Mouse (Mus musculus): ENCODE measurements around the gene Wdfy3. TPM values are rescaled to one million over a fixed set of nuclear protein-coding genes. Genes with fewer than 3 reads are reported as not detected.

The Wdfy3 gene
- polyA plus RNA-seq, 2 experiments, result 3.8 to 5.0 TPM

DNA sequence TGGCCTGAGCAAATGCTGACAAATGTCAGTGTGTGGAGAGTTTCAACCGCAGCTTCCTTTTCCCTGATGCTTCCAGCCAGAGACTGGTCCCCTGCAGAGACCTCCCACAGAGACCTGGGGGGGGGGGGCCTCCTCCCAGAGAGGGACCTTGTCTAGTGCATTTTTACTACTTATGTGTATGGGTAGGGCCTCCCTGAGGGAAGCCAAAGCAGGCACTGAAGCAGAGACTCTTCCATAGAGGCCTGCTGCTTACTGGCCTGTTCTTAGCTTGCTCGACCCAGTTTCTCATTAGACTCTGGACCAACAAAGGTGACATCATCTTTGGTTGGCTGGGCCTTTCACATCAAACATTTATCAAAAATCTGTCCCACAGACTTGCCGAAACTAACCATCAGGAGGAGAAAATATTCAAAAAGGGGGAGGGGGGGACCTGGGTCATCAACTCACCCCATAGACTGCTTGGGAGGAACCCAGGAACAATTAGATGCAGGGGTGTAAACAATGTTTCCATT lies 14.5 kb downstream of the Wdfy3 start:
- DNase-seq (ENCODE audit: low read depth in 3 of 3, low spot score in 3 of 3), result no peak
- 27% methylated on average over 3 of the region's 3 CpGs for WGBS (ENCODE audit: insufficient replicate concordance)
- no peak overlapping the region for H3K4me3 ChIP-seq (ENCODE audit: insufficient read depth in 1 of 2, low read depth in 2 of 2, low read length in 2 of 2)

DNA sequence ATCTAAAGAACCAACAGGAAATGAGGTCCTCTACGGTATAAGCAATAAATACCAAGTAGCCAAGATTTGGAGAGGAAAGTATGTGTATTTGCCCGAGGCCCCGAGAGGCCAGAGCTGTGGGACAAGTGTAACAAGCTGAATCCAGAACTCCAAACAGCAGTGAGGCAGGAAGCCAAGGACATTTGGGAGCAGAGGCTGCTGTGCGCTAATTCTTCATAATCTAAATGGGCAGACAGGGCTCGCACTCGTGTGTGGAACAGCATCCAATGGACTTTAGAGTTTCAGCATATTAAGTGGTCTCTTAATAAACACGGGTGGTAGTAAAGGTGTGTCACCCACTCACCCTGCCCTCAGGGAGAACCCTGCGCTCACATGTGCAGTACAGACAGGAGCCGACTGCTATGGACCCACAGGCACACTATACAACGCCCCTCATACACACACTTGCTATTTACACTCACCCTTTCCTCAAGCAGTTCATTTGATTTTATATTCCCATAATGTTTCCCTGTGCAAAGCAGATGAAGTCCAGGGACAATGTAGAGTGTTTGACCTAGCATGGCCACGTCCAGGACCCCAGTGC lies 15.1 kb downstream of the Wdfy3 start:
- DNase-seq (ENCODE audit: low read depth in 3 of 3, low spot score in 3 of 3) (no peak), ATAC-seq (ENCODE audit: insufficient read depth) (no peak)
- Histone ChIP-seq H3K27ac (no peak overlapping the region), H3K36me3 (replicated peaks; ENCODE audit: control insufficient read depth, insufficient read depth, low read depth) (no peaks in the 10 kb centered on the region), H3K9ac (replicated peaks) (no peak overlapping the region), H3K4me2 (ENCODE audit: low read depth) (no peak overlapping the region), H3K9me3 (ENCODE audit: control insufficient read depth, low read length) (no peaks in the 10 kb centered on the region), H3K27me3 (ENCODE audit: control insufficient read depth, insufficient read depth, low read length) (no peaks in the 10 kb centered on the region), H3K4me3 (ENCODE audit: insufficient read depth in 1 of 2, low read depth in 2 of 2, low read length in 2 of 2) (no peak overlapping the region), H3K4me1 (replicated peaks; ENCODE audit: control insufficient read depth in 2 of 2, insufficient read depth in 2 of 2, low read length in 1 of 2) (peaks cover 0 to 34% of the 10 kb centered on the region in 2 experiments; a peak in 3 of 4 replicates)
- 58% methylated on average over 11 of the region's 11 CpGs for WGBS (ENCODE audit: insufficient replicate concordance)
- no peak for TF ChIP-seq CTCF (IDR thresholded peaks at IDR 0.05; ENCODE audit: low read depth)
- TF ChIP-seq EP300 (IDR thresholded peaks at IDR 0.05; ENCODE audit: low read depth), result no peak

More for the DNA sequence above, 14.5 kb downstream of the Wdfy3 start:
- no peaks in the 10 kb centered on the region for H3K27me3 ChIP-seq (ENCODE audit: control insufficient read depth, insufficient read depth, low read length)
- no peak overlapping the region for H3K27ac ChIP-seq
- H3K4me1 ChIP-seq (replicated peaks; ENCODE audit: control insufficient read depth in 2 of 2, insufficient read depth in 2 of 2, low read length in 1 of 2), result peaks cover 0 to 34% of the 10 kb centered on the region in 2 experiments; a peak in 3 of 4 replicates
- TF ChIP-seq EP300 (IDR thresholded peaks at IDR 0.05; ENCODE audit: low read depth), result no peak
- TF ChIP-seq CTCF (IDR thresholded peaks at IDR 0.05; ENCODE audit: low read depth), result no peak
- no peak overlapping the region for H3K4me2 ChIP-seq (ENCODE audit: low read depth)
- ATAC-seq (ENCODE audit: insufficient read depth), result peak; percentile 14; the same call in 1 of the 2 replicates
- no peaks in the 10 kb centered on the region for H3K9me3 ChIP-seq (ENCODE audit: control insufficient read depth, low read length)
- H3K9ac ChIP-seq (replicated peaks), result no peak overlapping the region
- H3K36me3 ChIP-seq (replicated peaks; ENCODE audit: control insufficient read depth, insufficient read depth, low read depth), result no peaks in the 10 kb centered on the region

DNA sequence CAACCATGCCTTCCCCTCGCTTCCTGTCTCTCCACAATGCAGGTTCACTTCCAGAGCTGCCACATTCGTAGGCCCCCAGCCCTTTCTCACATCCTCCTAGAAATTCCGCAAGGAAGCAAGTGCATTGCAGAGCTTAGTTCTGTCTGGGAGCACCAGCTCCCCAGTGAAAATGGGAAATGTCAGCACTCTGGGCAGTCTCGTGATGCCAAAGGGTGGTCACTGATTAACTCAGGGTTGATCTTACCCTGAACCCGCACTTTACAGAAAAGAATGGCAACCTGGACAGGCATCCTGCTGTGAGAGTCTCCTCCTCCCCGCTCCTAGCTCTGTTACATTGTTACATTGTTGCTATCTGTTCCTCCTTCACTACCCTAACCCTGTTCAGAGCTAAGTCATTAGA lies 16.8 kb downstream of the Wdfy3 start:
- Histone ChIP-seq H3K9ac (replicated peaks) (no peak overlapping the region), H3K27ac (no peak overlapping the region), H3K27me3 (ENCODE audit: control insufficient read depth, insufficient read depth, low read length) (no peaks in the 10 kb centered on the region), H3K9me3 (ENCODE audit: control insufficient read depth, low read length) (no peaks in the 10 kb centered on the region), H3K4me3 (ENCODE audit: insufficient read depth in 1 of 2, low read depth in 2 of 2, low read length in 2 of 2) (peak overlapping the region in 1 of 2 experiments; percentile 23; a peak in 1 of 4 replicates), H3K4me2 (ENCODE audit: low read depth) (peak overlapping the region; percentile 0), H3K4me1 (replicated peaks; ENCODE audit: control insufficient read depth in 2 of 2, insufficient read depth in 2 of 2, low read length in 1 of 2) (peaks cover 3 to 37% of the 10 kb centered on the region in 2 experiments; a peak in 3 of 4 replicates), H3K36me3 (replicated peaks; ENCODE audit: control insufficient read depth, insufficient read depth, low read depth) (no peaks in the 10 kb centered on the region)
- WGBS (ENCODE audit: insufficient replicate concordance), result 66% methylated on average over 6 of the region's 6 CpGs
- 0 out of 2 replicates have a peak, but pooled peaks have one; percentile 20 for ATAC-seq (ENCODE audit: insufficient read depth)
- no peak for DNase-seq (ENCODE audit: low read depth in 3 of 3, low spot score in 3 of 3)
- TF ChIP-seq CTCF (IDR thresholded peaks at IDR 0.05; ENCODE audit: low read depth), result no peak
- TF ChIP-seq EP300 (IDR thresholded peaks at IDR 0.05; ENCODE audit: low read depth), result no peak

DNA sequence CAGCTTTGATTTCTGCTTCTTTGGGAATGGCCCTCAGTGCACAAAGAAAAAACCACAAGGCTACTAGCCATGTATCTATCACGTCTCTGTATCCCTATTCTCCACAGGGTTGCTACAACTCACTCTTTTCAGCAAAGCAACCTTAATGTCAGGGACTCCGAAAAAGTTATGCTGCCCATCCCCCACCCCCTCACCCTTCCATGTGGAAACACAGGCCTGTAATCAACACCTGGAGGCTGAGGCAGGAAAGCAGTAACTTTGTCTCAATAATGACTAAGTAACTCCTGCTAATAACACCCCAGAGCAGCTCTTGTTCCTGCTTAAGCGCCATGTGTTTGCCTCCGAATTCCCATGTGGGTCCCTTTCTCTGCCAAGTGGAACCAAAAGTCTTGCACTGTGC lies 17.3 kb downstream of the Wdfy3 start:
- Histone ChIP-seq H3K9ac (replicated peaks) (no peak overlapping the region), H3K36me3 (replicated peaks; ENCODE audit: control insufficient read depth, insufficient read depth, low read depth) (no peaks in the 10 kb centered on the region), H3K4me2 (ENCODE audit: low read depth) (peak overlapping the region; percentile 0), H3K27ac (no peak overlapping the region), H3K4me3 (ENCODE audit: insufficient read depth in 1 of 2, low read depth in 2 of 2, low read length in 2 of 2) (peak overlapping the region; percentile 5 to 23; a peak in 2 of 4 replicates), H3K4me1 (replicated peaks; ENCODE audit: control insufficient read depth in 2 of 2, insufficient read depth in 2 of 2, low read length in 1 of 2) (peaks cover 3 to 37% of the 10 kb centered on the region in 2 experiments; a peak in 3 of 4 replicates), H3K27me3 (ENCODE audit: control insufficient read depth, insufficient read depth, low read length) (no peaks in the 10 kb centered on the region), H3K9me3 (ENCODE audit: control insufficient read depth, low read length) (no peaks in the 10 kb centered on the region)
- no peak for DNase-seq (ENCODE audit: low read depth in 3 of 3, low spot score in 3 of 3)
- no peak for ATAC-seq (ENCODE audit: insufficient read depth)
- no peak for TF ChIP-seq EP300 (IDR thresholded peaks at IDR 0.05; ENCODE audit: low read depth)
- TF ChIP-seq CTCF (IDR thresholded peaks at IDR 0.05; ENCODE audit: low read depth), result no peak
- 68% methylated on average over 4 of the region's 4 CpGs for WGBS (ENCODE audit: insufficient replicate concordance)

DNA sequence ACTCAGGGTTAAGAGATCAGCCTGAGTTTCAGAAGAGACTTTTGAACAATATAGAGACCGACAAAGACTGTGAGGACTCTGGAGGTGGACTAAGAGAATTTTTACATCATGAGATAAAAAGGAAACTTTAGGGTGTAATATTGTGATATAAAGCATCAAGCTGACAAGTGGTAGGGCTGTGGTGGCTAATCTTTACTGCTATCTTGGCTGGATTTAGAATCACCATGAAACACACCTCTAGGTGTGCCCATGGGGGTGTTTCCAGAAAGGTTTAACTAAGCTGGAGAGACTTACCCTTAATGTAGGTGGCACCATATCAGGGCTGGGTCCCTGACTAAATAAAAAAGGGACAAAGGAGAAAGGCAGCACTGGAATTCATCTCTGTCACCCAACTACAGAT lies 19.0 kb downstream of the Wdfy3 start:
- ATAC-seq (ENCODE audit: insufficient read depth), result no peak
- H3K27ac ChIP-seq, result no peak overlapping the region
- TF ChIP-seq EP300 (IDR thresholded peaks at IDR 0.05; ENCODE audit: low read depth) (no peak), CTCF (IDR thresholded peaks at IDR 0.05; ENCODE audit: low read depth) (no peak)

More for the DNA sequence above, 19.0 kb downstream of the Wdfy3 start:
- Histone ChIP-seq H3K27me3 (ENCODE audit: control insufficient read depth, insufficient read depth, low read length) (no peaks in the 10 kb centered on the region), H3K4me1 (replicated peaks; ENCODE audit: control insufficient read depth in 2 of 2, insufficient read depth in 2 of 2, low read length in 1 of 2) (peaks cover 17 to 46% of the 10 kb centered on the region in 2 experiments), H3K4me3 (ENCODE audit: insufficient read depth in 1 of 2, low read depth in 2 of 2, low read length in 2 of 2) (no peak overlapping the region), H3K9ac (replicated peaks) (no peak overlapping the region), H3K9me3 (ENCODE audit: control insufficient read depth, low read length) (no peaks in the 10 kb centered on the region), H3K4me2 (ENCODE audit: low read depth) (no peak overlapping the region), H3K36me3 (replicated peaks; ENCODE audit: control insufficient read depth, insufficient read depth, low read depth) (no peaks in the 10 kb centered on the region)
- WGBS (ENCODE audit: insufficient replicate concordance), result 29% methylated on average over 1 of the region's 1 CpGs
- DNase-seq (ENCODE audit: low read depth in 3 of 3, low spot score in 3 of 3), result no peak
